Mouse (Mus musculus): ENCODE results near the gene Spata46. TPM values are rescaled to one million over a fixed set of nuclear protein-coding genes. Genes with fewer than 3 reads are reported as not detected.

Gene Spata46
- total RNA-seq, 2 experiments from 2014 or later, result not detected

GRCm38 (mm10) chr1:170332775-170333174, 24.2 kb downstream of the Spata46 start:
- no peak for DNase-seq (ENCODE audit: low spot score in 2 of 2)

DNA sequence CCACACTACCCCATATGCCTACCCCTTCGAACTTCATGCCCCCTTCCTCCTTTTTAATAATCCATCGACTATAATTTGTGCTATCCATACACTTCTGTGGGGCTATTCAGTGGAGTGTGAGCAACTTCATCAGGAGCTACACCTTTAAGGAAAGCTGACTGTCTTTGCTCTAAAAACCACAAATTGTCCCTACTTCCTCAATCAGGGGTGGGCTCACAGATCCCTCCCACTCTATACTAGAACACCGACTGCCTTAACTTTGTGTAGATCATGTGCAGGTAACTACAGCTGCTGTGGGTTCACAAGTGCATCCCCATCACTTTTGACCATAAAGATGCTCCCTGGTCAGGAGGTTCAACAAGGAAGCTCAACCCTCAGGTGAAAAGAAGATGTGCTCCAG, 31.3 kb downstream of the Spata46 start:
- no peak for DNase-seq (ENCODE audit: low spot score in 2 of 2)

DNA sequence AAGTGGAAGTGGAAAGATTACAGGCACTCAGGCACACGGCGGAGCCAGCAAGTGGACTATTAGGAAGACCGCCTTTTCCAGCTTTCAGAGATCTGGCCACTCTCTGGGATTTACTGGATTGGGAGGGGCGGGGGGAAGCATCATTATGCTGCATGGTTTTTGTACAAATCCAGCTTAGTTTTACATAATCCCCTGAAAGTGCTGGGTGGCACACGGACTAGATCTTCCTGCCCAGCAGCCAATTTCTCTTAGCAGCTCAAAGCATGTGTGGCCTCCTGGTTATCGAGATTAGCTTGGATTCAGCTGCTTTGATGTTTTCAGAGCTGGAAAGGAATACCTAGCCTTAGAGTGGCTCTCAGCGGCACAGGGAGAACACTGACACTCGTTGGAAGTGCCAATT, 34.5 kb downstream of the Spata46 start:
- no peak for DNase-seq (ENCODE audit: low spot score in 2 of 2)

- no peak for DNase-seq (ENCODE audit: low spot score in 2 of 2)
These were observed 35.3 kb downstream of the Spata46 start for GRCm38 (mm10) chr1:170343906-170344305.

DNA sequence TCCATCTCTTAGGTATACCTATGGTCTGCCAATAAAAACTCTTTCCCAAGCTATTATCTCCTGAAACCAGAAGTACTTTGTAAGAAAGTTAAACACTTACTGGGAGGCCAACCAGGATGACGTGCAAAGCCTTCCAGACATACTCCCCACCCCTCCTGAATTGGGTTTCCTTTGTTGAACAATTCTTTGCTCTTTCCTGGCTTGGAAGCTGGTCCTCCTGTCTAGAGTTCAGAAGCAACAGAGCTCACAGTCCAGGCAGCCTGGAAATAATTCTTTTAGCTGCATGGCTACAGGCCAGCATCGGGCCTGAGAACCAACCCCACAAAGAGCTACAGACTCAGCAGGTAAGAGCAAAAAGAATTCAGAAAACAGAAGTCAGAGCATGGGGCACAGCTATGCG, 37.7 kb downstream of the Spata46 start:
- DNase-seq (ENCODE audit: low spot score in 2 of 2), result no peak

- DNase-seq (ENCODE audit: low spot score in 2 of 2), result no peak
These were observed 42.5 kb downstream of the Spata46 start for GRCm38 (mm10) chr1:170351080-170351479.

DNA sequence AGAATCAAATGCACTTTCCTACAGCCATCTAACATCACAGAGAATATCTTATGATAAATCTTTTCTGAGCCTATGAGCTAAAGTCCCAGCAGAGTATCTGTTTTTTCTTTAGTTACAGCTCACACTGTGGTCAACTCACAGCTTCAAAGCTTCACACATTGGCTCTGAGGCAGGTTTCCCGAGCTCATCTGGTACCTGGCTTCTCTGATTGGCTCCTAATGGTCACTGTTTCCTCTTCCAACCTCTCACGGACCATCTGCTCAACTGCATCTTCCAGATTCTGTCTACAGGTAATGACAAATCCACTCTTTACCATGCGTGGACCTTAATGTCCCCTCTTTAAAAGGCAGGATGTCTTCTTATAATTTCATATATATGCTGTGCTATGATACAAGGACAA, 44.7 kb downstream of the Spata46 start:
- no peak for DNase-seq (ENCODE audit: low spot score in 2 of 2)

DNA sequence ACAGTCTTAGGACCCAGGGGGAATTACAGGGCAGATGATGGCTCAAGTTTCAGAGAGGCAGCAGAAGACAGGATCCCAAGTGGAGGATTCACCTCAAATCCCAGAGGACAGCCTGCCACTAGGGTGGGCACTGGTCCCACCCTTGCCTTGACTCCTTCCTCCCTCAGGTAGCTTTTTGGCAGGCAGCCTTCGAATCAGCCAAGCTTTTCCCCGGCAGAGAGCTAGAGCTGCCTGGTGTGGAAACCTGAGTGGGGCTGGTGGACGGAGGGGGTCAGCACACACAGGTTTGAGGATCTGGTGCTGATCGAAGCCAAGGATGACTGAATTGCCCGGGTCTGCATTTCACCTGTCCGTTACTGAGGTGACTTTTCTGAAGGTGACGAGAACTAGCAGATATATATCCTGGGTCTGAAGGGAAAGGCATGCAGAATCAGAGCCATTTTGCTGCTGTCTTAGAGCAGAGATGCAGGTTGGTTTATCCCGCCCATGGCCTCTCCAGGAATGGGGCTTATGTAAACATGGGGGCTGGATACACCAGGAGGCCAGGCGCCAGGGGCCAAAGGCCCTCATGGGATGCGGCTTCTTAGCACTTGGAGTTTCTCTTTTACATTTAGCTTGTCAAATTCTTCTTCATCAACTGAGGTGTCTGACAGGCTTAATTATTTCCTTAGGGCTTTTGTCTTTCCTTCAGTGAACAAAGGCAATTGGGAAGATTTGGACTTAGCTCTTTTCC, 51.7 kb downstream of the Spata46 start:
- DNase-seq (ENCODE audit: low spot score in 2 of 2), result no peak

Other genes starting within 250 kb of the Spata46 start
- gene Ddr2, start 198.0 kb upstream of the Spata46 start, total RNA-seq (2021), result 1 to 10 TPM; 3.5 to 3.7 TPM
- gene Uap1, start 133.8 kb upstream of the Spata46 start, total RNA-seq (2021), result 10 to 100 TPM; 52.2 to 55.7 TPM
- gene Uhmk1, start 93.4 kb upstream of the Spata46 start, total RNA-seq (2021), result 100 to 1,000 TPM; 147 to 148 TPM
- gene Sh2d1b2, start 76.1 kb upstream of the Spata46 start, total RNA-seq (2021), result not detected
- not detected for gene Sh2d1b1, start 31.5 kb upstream of the Spata46 start, total RNA-seq (2021)
- 1 to 10 TPM; 3.8 to 3.9 TPM for gene Gm7694, start 2.5 kb upstream of the Spata46 start, total RNA-seq (2021)

All from layer of hippocampus, adult 18-20 months (tissue).